ENCODE assay signal across 18 mouse cellular contexts in genomic region chr9:66300448-66301027, GRCm38 (mm10). TPM values are rescaled to one million over a fixed set of nuclear protein-coding genes. Genes with fewer than 3 reads are reported as not detected.
DNase-seq lines count a peak whose midpoint lies in the region; ATAC-seq and TF ChIP-seq lines count a peak whose summit lies in the region.
"Had no signal": no experiment of that assay in that cellular context is flagged by ENCODE, and none has a peak within 500 bp of the region (broad histone marks: within the 10 kb centered on the region; RNA-seq: fewer than 3 reads in every experiment).

No protein-coding gene starts in this region.

- DNase-seq in kidney, adult 11 months, result no peak
- no peak for DNase-seq in layer of hippocampus, postnatal 36 days
- DNase-seq in thymus, postnatal 36 days, result no peak
- DNase-seq: adrenal gland, adult 2 months; adrenal gland, postnatal 36 days; cerebellum, adult 11 months; cerebellum, adult 8-10 months; cerebellum, postnatal 14 days; gastrocnemius, postnatal 10 days had no signal

- no peaks in the 10 kb centered on the region for H3K27me3 ChIP-seq in intestine, postnatal 0 days (replicated peaks; ENCODE audit: control insufficient read depth, insufficient read depth, low read length)
- H3K27me3 ChIP-seq in intestine, embryonic 16.5 days (replicated peaks; ENCODE audit: control insufficient read depth, insufficient read depth, low read length), result no peaks in the 10 kb centered on the region
- no peaks in the 10 kb centered on the region for H3K27me3 ChIP-seq in small intestine, adult 2 months (ENCODE audit: control insufficient read depth, insufficient read depth, low read length)
- H3K27me3 ChIP-seq: CH12.LX; embryonic facial prominence, embryonic 12.5 days; forebrain, embryonic 15.5 days; heart, embryonic 12.5 days; hindbrain, embryonic 15.5 days had no signal

- H3K4me1 ChIP-seq in intestine, postnatal 0 days (replicated peaks; ENCODE audit: control insufficient read depth, insufficient read depth, low read length), result 0 out of 2 replicates have a peak, but pooled peaks cover 4% of the 10 kb centered on the region
- peaks cover under 1% of the 10 kb centered on the region; the same call in 1 of the 2 replicates for H3K4me1 ChIP-seq in intestine, embryonic 16.5 days (ENCODE audit: control insufficient read depth, insufficient read depth, low read length)
- peaks cover 4% of the 10 kb centered on the region for H3K4me1 ChIP-seq in small intestine, adult 2 months (ENCODE audit: control insufficient read depth, insufficient read depth, insufficient read length, low read length)

- no peaks in the 10 kb centered on the region for H3K36me3 ChIP-seq in intestine, postnatal 0 days (ENCODE audit: control insufficient read depth, insufficient read depth)
- no peaks in the 10 kb centered on the region for H3K36me3 ChIP-seq in intestine, embryonic 16.5 days (ENCODE audit: control insufficient read depth, insufficient read depth, low read length)
- no peaks in the 10 kb centered on the region for H3K36me3 ChIP-seq in small intestine, adult 2 months (ENCODE audit: control insufficient read depth, insufficient read depth, low read length)
- H3K36me3 ChIP-seq: embryonic facial prominence, embryonic 12.5 days; forebrain, embryonic 15.5 days; heart, embryonic 12.5 days; hindbrain, embryonic 15.5 days had no signal

- TF ChIP-seq CTCF in intestine, postnatal 0 days (IDR thresholded peaks at IDR 0.05; ENCODE audit: low read depth), result no peak
- TF ChIP-seq CTCF in small intestine, adult 2 months (IDR thresholded peaks at IDR 0.05; ENCODE audit: extremely low read depth, insufficient read length, insufficient replicate concordance, low read depth, low read length), result no peak

- WGBS in intestine, postnatal 0 days, result 65% methylated on average over 2 of the region's 2 CpGs
- 78% methylated on average over 2 of the region's 2 CpGs for WGBS in intestine, embryonic 16.5 days
- WGBS in small intestine, adult 2 months, result 36% methylated on average over 2 of the region's 2 CpGs

- ATAC-seq in intestine, postnatal 0 days, result peak; percentile 47
- no peak for ATAC-seq in intestine, embryonic 16.5 days
- peak; percentile 14 for ATAC-seq in granulocyte monocyte progenitor cell, adult 5-6 weeks (replicated peaks; ENCODE audit: poor library complexity, severe bottlenecking)
- ATAC-seq: forebrain, embryonic 15.5 days had no signal

- no peaks in the 10 kb centered on the region for H3K9me3 ChIP-seq in intestine, postnatal 0 days (ENCODE audit: control insufficient read depth)
- no peaks in the 10 kb centered on the region for H3K9me3 ChIP-seq in intestine, embryonic 16.5 days (ENCODE audit: control insufficient read depth, low read length)
- H3K9me3 ChIP-seq: embryonic facial prominence, embryonic 12.5 days; forebrain, embryonic 15.5 days; heart, embryonic 12.5 days; hindbrain, embryonic 15.5 days had no signal

- H3K9ac ChIP-seq in intestine, postnatal 0 days (ENCODE audit: low read depth, low read length), result no peak overlapping the region
- no peak overlapping the region for H3K9ac ChIP-seq in intestine, embryonic 16.5 days (ENCODE audit: low read depth, low read length)
- H3K9ac ChIP-seq: embryonic facial prominence, embryonic 12.5 days; forebrain, embryonic 15.5 days; heart, embryonic 12.5 days; hindbrain, embryonic 15.5 days had no signal

- H3K27ac ChIP-seq in intestine, postnatal 0 days (ENCODE audit: low read depth, low read length), result no peak overlapping the region
- H3K27ac ChIP-seq in intestine, embryonic 16.5 days (ENCODE audit: low read length), result no peak overlapping the region
- H3K27ac ChIP-seq in small intestine, adult 2 months (ENCODE audit: insufficient read depth, low read depth, low read length), result peak overlapping the region; percentile 53
- H3K27ac ChIP-seq: embryonic facial prominence, embryonic 12.5 days; forebrain, embryonic 15.5 days; hindbrain, embryonic 15.5 days had no signal

- H3K4me2 ChIP-seq in intestine, postnatal 0 days (replicated peaks; ENCODE audit: low read depth), result no peak overlapping the region
- no peak overlapping the region for H3K4me2 ChIP-seq in intestine, embryonic 16.5 days (ENCODE audit: low read depth, low read length)
- H3K4me2 ChIP-seq: embryonic facial prominence, embryonic 12.5 days; forebrain, embryonic 15.5 days; heart, embryonic 12.5 days; hindbrain, embryonic 15.5 days had no signal

- TF ChIP-seq POLR2A in small intestine, adult 2 months (IDR thresholded peaks at IDR 0.05; ENCODE audit: low read depth, low read length), result no peak

- H3K4me3 ChIP-seq in intestine, postnatal 0 days (ENCODE audit: low read depth, low read length), result no peak overlapping the region
- no peak overlapping the region for H3K4me3 ChIP-seq in intestine, embryonic 16.5 days (ENCODE audit: low read length)
- no peak overlapping the region for H3K4me3 ChIP-seq in small intestine, adult 2 months (ENCODE audit: low read depth, low read length)
- H3K4me3 ChIP-seq: embryonic facial prominence, embryonic 12.5 days; forebrain, embryonic 15.5 days; heart, embryonic 12.5 days; hindbrain, embryonic 15.5 days had no signal

RNA-seq across cellular contexts. Expression of gene Herc1, which starts 49.7 kb away (rescaled TPM):
- 7.2 and 10.2 TPM in 2 replicates for polyA plus RNA-seq in intestine, postnatal 0 days (2015; fragmentation: Nextera tagmentation; extraction: Ambion mirVana)
- polyA plus RNA-seq in intestine, embryonic 16.5 days (2015; fragmentation: Nextera tagmentation; extraction: Ambion mirVana), result 12.8 and 13.8 TPM in 2 replicates
- 37.7 and 48.6 TPM in 2 replicates for total RNA-seq in granulocyte monocyte progenitor cell, adult 5-6 weeks (2014; fragmentation: Nextera tagmentation)
- total RNA-seq in granulocyte monocyte progenitor cell, adult 5-6 weeks (2017), result 51.1 and 58.0 TPM in 2 replicates
- 4.3 and 9.3 TPM in 2 replicates for polyA plus RNA-seq in small intestine, adult 2 months (2012; rRNA removed)
- total RNA-seq in layer of hippocampus, postnatal 36 days (2021), result 100 to 1,000 TPM; 106 to 113 TPM
